8 mouse cellular contexts compared by ENCODE assay signal in genomic region chr3:123385486-123386156, GRCm38 (mm10). TPM values are rescaled to one million over a fixed set of nuclear protein-coding genes. Genes with fewer than 3 reads are reported as not detected.
DNase-seq lines count a peak whose midpoint lies in the region; ATAC-seq and TF ChIP-seq lines count a peak whose summit lies in the region.

Gene Mettl14, minus strand, starts transcription at chr3:123386108.

- TF ChIP-seq CTCF in MEL (IDR thresholded peaks at IDR 0.05 in 2 of 3, conservative IDR thresholded peaks at IDR 0.05 in 1 of 3; ENCODE audit: control insufficient read depth in 1 of 3, insufficient read depth in 1 of 3, low read depth in 2 of 3, low read length in 3 of 3, poor library complexity in 1 of 3, severe bottlenecking in 1 of 3): no peak
- no peak for TF ChIP-seq CTCF in cerebellum, adult 2 months (IDR thresholded peaks at IDR 0.05; ENCODE audit: borderline replicate concordance, insufficient read depth, low read depth, low read length)
- no peak for TF ChIP-seq CTCF in forebrain, postnatal 0 days (IDR thresholded peaks at IDR 0.05; ENCODE audit: low read depth)

- ATAC-seq in forebrain, postnatal 0 days: peak; percentile 100
- peak; percentile 99 for ATAC-seq in lung, embryonic 15.5 days (ENCODE audit: borderline replicate concordance, extremely low read depth, low FRiP score, low TSS enrichment)

- DNase-seq in MEL (ENCODE audit: low read depth, low spot score): peak; percentile 97
- DNase-seq in cerebellum, adult 2 months: peak; percentile 97 to 98
- peak; percentile 99 for DNase-seq in forebrain, postnatal 0 days
- peak; percentile 97 for DNase-seq in heart, postnatal 4 days
- DNase-seq in layer of hippocampus, adult 8-10 months (ENCODE audit: low spot score in 2 of 2): peak; percentile 95 to 96
- DNase-seq in ovary, adult 18-20 months (ENCODE audit: low spot score): peak; percentile 93
- DNase-seq in thymus, postnatal 0 days (ENCODE audit: low spot score): peak; percentile 97

- peak; percentile 65 to 69; a peak in 3 of 4 replicates for TF ChIP-seq POLR2A in MEL (IDR thresholded peaks at IDR 0.05; ENCODE audit: control insufficient read depth in 1 of 2, insufficient read depth in 1 of 2, low read depth in 1 of 2, low read length in 2 of 2, poor library complexity in 1 of 2)
- peak; percentile 88; the same call in 1 of the 2 replicates for TF ChIP-seq POLR2A in cerebellum, adult 2 months (IDR thresholded peaks at IDR 0.05; ENCODE audit: borderline replicate concordance, insufficient read depth, low read length)

- no peak for TF ChIP-seq RAD21 in MEL (IDR thresholded peaks at IDR 0.05; ENCODE audit: low read depth, low read length)

- peaks cover 0 to 9% of the 10 kb centered on the region in 2 experiments; a peak in 2 of 4 replicates for H3K4me1 ChIP-seq in MEL (ENCODE audit: control insufficient read depth in 1 of 2, insufficient read depth in 2 of 2, low read length in 2 of 2)
- H3K4me1 ChIP-seq in cerebellum, adult 2 months (ENCODE audit: control insufficient read depth, insufficient read depth, low read length): no peaks in the 10 kb centered on the region
- peaks cover 12% of the 10 kb centered on the region for H3K4me1 ChIP-seq in forebrain, postnatal 0 days (ENCODE audit: insufficient read depth)
- H3K4me1 ChIP-seq in lung, embryonic 15.5 days: peaks cover 15% of the 10 kb centered on the region; the same call in 1 of the 2 replicates

- peak within 1 kb of the TSS; percentile 81 for H3K9ac ChIP-seq in MEL (ENCODE audit: control insufficient read depth, low read depth, low read length, poor library complexity, severe bottlenecking)
- H3K9ac ChIP-seq in forebrain, postnatal 0 days: peak within 1 kb of the TSS; percentile 47
- peak within 1 kb of the TSS; percentile 49 for H3K9ac ChIP-seq in lung, embryonic 15.5 days

- no peak for TF ChIP-seq EP300 in MEL (IDR thresholded peaks at IDR 0.05; ENCODE audit: low read depth in 1 of 2, low read length in 2 of 2)

- WGBS in cerebellum, adult 2 months: under 1% methylated on average over 41 of the region's 41 CpGs
- under 1% methylated on average over 41 of the region's 41 CpGs for WGBS in forebrain, postnatal 0 days
- WGBS in lung, embryonic 15.5 days: under 1% methylated on average over 41 of the region's 41 CpGs

- H3K36me3 ChIP-seq in MEL (ENCODE audit: control insufficient read depth in 1 of 2, insufficient read depth in 2 of 2, low read length in 2 of 2): peaks cover 2 to 12% of the 10 kb centered on the region in 2 experiments; a peak in 3 of 4 replicates
- peaks cover 8% of the 10 kb centered on the region; the same call in 1 of the 2 replicates for H3K36me3 ChIP-seq in forebrain, postnatal 0 days (ENCODE audit: insufficient read depth)
- peaks cover 9% of the 10 kb centered on the region for H3K36me3 ChIP-seq in lung, embryonic 15.5 days

- H3K4me2 ChIP-seq in forebrain, postnatal 0 days (ENCODE audit: low read depth): peak within 1 kb of the TSS; percentile 65
- H3K4me2 ChIP-seq in lung, embryonic 15.5 days: peak within 1 kb of the TSS; percentile 60

- no peaks in the 10 kb centered on the region for H3K27me3 ChIP-seq in MEL (ENCODE audit: control insufficient read depth in 1 of 2, insufficient read depth in 2 of 2, low read length in 2 of 2)
- no peaks in the 10 kb centered on the region for H3K27me3 ChIP-seq in cerebellum, adult 2 months (ENCODE audit: control insufficient read depth, insufficient read depth, low read length)
- H3K27me3 ChIP-seq in forebrain, postnatal 0 days (ENCODE audit: insufficient read depth, low read length): no peaks in the 10 kb centered on the region
- no peaks in the 10 kb centered on the region for H3K27me3 ChIP-seq in lung, embryonic 15.5 days

- peaks cover 20% of the 10 kb centered on the region for H3K79me2 ChIP-seq in MEL (ENCODE audit: control insufficient read depth, insufficient read depth, low read length, poor library complexity)

- no peaks in the 10 kb centered on the region for H3K9me3 ChIP-seq in MEL (replicated peaks; ENCODE audit: insufficient read depth, low read length)
- no peaks in the 10 kb centered on the region for H3K9me3 ChIP-seq in forebrain, postnatal 0 days (ENCODE audit: low read length)
- H3K9me3 ChIP-seq in lung, embryonic 15.5 days: no peaks in the 10 kb centered on the region

- peak within 1 kb of the TSS; percentile 94 for H3K4me3 ChIP-seq in MEL (ENCODE audit: control insufficient read depth in 1 of 2, insufficient read depth in 1 of 2, low read depth in 2 of 2, low read length in 2 of 2)
- peak within 1 kb of the TSS; percentile 73 for H3K4me3 ChIP-seq in cerebellum, adult 2 months (replicated peaks; ENCODE audit: insufficient read depth, low read depth, low read length)
- peak within 1 kb of the TSS; percentile 46 for H3K4me3 ChIP-seq in forebrain, postnatal 0 days (ENCODE audit: low read depth, low read length)
- H3K4me3 ChIP-seq in lung, embryonic 15.5 days: peak within 1 kb of the TSS; percentile 68

- peak within 1 kb of the TSS; percentile 98 for H3K27ac ChIP-seq in MEL (ENCODE audit: control insufficient read depth, low read depth, low read length)
- peak within 1 kb of the TSS; percentile 60; the same call in 1 of the 2 replicates for H3K27ac ChIP-seq in cerebellum, adult 2 months (ENCODE audit: insufficient read depth, low read length)
- H3K27ac ChIP-seq in forebrain, postnatal 0 days (ENCODE audit: low read depth, low read length): peak within 1 kb of the TSS; percentile 80
- peak within 1 kb of the TSS; percentile 91 for H3K27ac ChIP-seq in lung, embryonic 15.5 days

TF ChIP-seq in MEL, 35 proteins besides CTCF, POLR2A, EP300 and RAD21 (continues in another document):
- TF ChIP-seq UBTF (IDR thresholded peaks at IDR 0.05; ENCODE audit: borderline replicate concordance, insufficient read depth, low read depth, low read length): no peak
- TF ChIP-seq POLR2AphosphoS5 (IDR thresholded peaks at IDR 0.05; ENCODE audit: borderline replicate concordance, low read depth, low read length): no peak
- no peak for TF ChIP-seq MYB (IDR thresholded peaks at IDR 0.05; ENCODE audit: low read depth, low read length)
- TF ChIP-seq TAL1 (IDR thresholded peaks at IDR 0.05; ENCODE audit: low read length): no peak
- TF ChIP-seq MXI1 (IDR thresholded peaks at IDR 0.05; ENCODE audit: low read depth, low read length): peak; percentile 21; the same call in 1 of the 2 replicates
- peak; percentile 89 for TF ChIP-seq ZNF384 (IDR thresholded peaks at IDR 0.05; ENCODE audit: low read depth, low read length)
- no peak for TF ChIP-seq MAX (IDR thresholded peaks at IDR 0.05; ENCODE audit: low read length)
- TF ChIP-seq ELF1 (IDR thresholded peaks at IDR 0.05; ENCODE audit: low read depth, low read length): peak; percentile 76
- TF ChIP-seq NELFE (IDR thresholded peaks at IDR 0.05; ENCODE audit: low read depth, low read length): peak; percentile 69
- no peak for TF ChIP-seq MAFK (IDR thresholded peaks at IDR 0.05; ENCODE audit: borderline replicate concordance, low read depth, low read length)
- no peak for TF ChIP-seq BHLHE40 (IDR thresholded peaks at IDR 0.05; ENCODE audit: borderline replicate concordance, low read depth, low read length)
- TF ChIP-seq TCF12 (IDR thresholded peaks at IDR 0.05; ENCODE audit: low read depth, low read length): no peak
- peak; percentile 64 for TF ChIP-seq SIN3A (IDR thresholded peaks at IDR 0.05; ENCODE audit: low read length)
- TF ChIP-seq CHD2 (IDR thresholded peaks at IDR 0.05; ENCODE audit: low read length): no peak
- TF ChIP-seq MAZ (IDR thresholded peaks at IDR 0.05; ENCODE audit: low read depth, low read length): peak; percentile 99
- TF ChIP-seq ETS1 (IDR thresholded peaks at IDR 0.05; ENCODE audit: low read depth, low read length): no peak
- TF ChIP-seq GABPA (IDR thresholded peaks at IDR 0.05; ENCODE audit: low read depth, low read length): no peak
- no peak for TF ChIP-seq ZMIZ1 (IDR thresholded peaks at IDR 0.05; ENCODE audit: low read depth, low read length)
- no peak for TF ChIP-seq RCOR1 (IDR thresholded peaks at IDR 0.05; ENCODE audit: low read depth, low read length)
- TF ChIP-seq ZC3H11A (IDR thresholded peaks at IDR 0.05; ENCODE audit: low read depth, low read length): no peak
- TF ChIP-seq POLR2AphosphoS2 (IDR thresholded peaks at IDR 0.05; ENCODE audit: low read length): no peak
- TF ChIP-seq KAT2A (conservative IDR thresholded peaks at IDR 0.05; ENCODE audit: low read depth, low read length): peak; percentile 60; the same call in 1 of the 2 replicates
- no peak for TF ChIP-seq USF1 (IDR thresholded peaks at IDR 0.05; ENCODE audit: low read depth, low read length)
- TF ChIP-seq TBP (IDR thresholded peaks at IDR 0.05; ENCODE audit: low read depth, low read length): peak; percentile 46; the same call in 1 of the 2 replicates
- no peak for TF ChIP-seq CHD1 (IDR thresholded peaks at IDR 0.05; ENCODE audit: low read depth, low read length)
- TF ChIP-seq HCFC1 (IDR thresholded peaks at IDR 0.05; ENCODE audit: low read depth, low read length): peak; percentile 87
- peak; percentile 68 for TF ChIP-seq NRF1 (IDR thresholded peaks at IDR 0.05; ENCODE audit: insufficient read depth, low read depth, low read length, poor library complexity, severe bottlenecking)
- peak; percentile 25; the same call in 1 of the 2 replicates for TF ChIP-seq E2F4 (IDR thresholded peaks at IDR 0.05; ENCODE audit: borderline replicate concordance, low read depth, low read length)
- TF ChIP-seq SMC3 (IDR thresholded peaks at IDR 0.05; ENCODE audit: low read depth, low read length): no peak
- no peak for TF ChIP-seq MEF2A (IDR thresholded peaks at IDR 0.05; ENCODE audit: extremely low read depth, insufficient replicate concordance, low read depth, low read length, poor library complexity, severe bottlenecking)
- no peak for TF ChIP-seq JUND (IDR thresholded peaks at IDR 0.05; ENCODE audit: low read depth, low read length)
- no peak for TF ChIP-seq MYC (IDR thresholded peaks at IDR 0.05; ENCODE audit: low read depth, low read length)

RNA-seq across cellular contexts. Expression of gene Mettl14, which starts in this region (rescaled TPM):
- total RNA-seq in MEL (2012; rRNA removed): 8.5 and 9.0 TPM in 2 replicates
- 10 to 100 TPM in 1 of 2 experiments, not detected in 1; 18.8 TPM for polyA plus RNA-seq in MEL (2012; ENCODE audit: insufficient read depth in 1 of 2, insufficient read length in 2 of 2, low read depth in 1 of 2, low replicate concordance in 2 of 2, missing spikeins in 1 of 2)
- 15.5 and 15.7 TPM in 2 replicates for polyA plus RNA-seq in cerebellum, adult 2 months (2012; rRNA removed)
- total RNA-seq in forebrain, postnatal 0 days (2014; rRNA removed): 6.1 and 8.7 TPM in 2 replicates
- polyA plus RNA-seq in forebrain, postnatal 0 days (2015; fragmentation: Nextera tagmentation; extraction: Ambion mirVana): 9.6 and 14.9 TPM in 2 replicates
- 10 to 100 TPM; 15.5 to 16.9 TPM for total RNA-seq in heart, postnatal 4 days (2021)
- total RNA-seq in layer of hippocampus, adult 8-10 months (2022): 10 to 100 TPM; 14.2 to 16.3 (median 15.8) TPM
- polyA plus RNA-seq in lung, embryonic 15.5 days (2015; fragmentation: Nextera tagmentation; extraction: Ambion mirVana): 26.1 and 26.6 TPM in 2 replicates
- polyA plus RNA-seq in thymus, postnatal 0 days (2015; fragmentation: Nextera tagmentation; extraction: Ambion mirVana): 24.8 and 26.5 TPM in 2 replicates

Comparison
In these comparisons a context has a peak if more than half of its experiments do, and no peak if none do; other contexts are left out.
1. Peak in every context shown above with its lines: DNase-seq, ATAC-seq, H3K4me3 ChIP-seq and H3K27ac ChIP-seq.